Mouse (Mus musculus): ENCODE measurements at regions not wholly inside any gene's neighbourhood (a gene's known extent, or its start where the extent isn't known, plus 50 kb on each side); places are given as distances from the start of the nearest gene placed in this dataset.

DNA sequence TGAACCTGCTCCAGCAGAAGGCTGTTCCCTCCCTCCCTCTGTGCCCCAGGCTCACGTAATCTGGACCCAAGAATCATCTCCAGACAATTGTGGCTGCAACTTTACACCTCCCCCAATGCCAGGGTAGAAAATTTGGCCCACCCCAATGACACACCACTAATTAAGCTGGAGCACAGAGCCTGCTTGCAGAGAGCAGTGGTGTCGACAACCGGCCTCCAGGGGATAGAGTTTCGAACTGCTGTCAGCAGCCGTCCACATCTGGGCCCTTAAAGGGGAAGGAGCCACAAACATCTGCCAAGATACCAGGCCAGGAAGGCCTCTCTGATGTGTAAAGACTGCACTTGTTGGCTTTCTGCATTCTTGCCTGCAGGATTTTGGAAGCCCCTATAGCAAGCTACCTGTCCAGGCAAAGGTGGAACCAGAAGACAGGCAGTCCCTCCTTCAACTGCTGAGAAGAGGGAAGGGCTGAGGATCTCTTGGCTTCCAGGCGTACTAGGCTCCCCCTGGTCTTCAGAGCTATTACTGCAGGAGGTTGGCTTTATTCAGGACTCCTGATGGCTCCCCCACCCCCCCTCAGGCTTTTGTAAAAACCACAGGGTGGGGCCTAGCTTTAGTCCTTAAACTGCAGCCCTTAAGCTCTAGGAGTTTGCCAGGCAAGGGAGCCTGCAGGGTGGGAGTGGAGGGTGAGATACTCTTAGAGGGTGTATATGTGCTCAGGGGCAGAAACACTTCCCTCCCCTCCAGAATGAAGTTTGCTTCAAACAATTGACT is 160.5 kb upstream of the Sox11 start:
- TF ChIP-seq CTCF (IDR thresholded peaks at IDR 0.05; ENCODE audit: low read depth, low read length): no peak
- TF ChIP-seq POLR2A (IDR thresholded peaks at IDR 0.05; ENCODE audit: borderline replicate concordance, low read depth, low read length): no peak

Data from bone marrow macrophage, adult 2 months (primary cell).